Mouse (Mus musculus) adrenal gland, adult 2 months (tissue): ENCODE measurements around the gene Rhbdf2. TPM values are rescaled to one million over a fixed set of nuclear protein-coding genes. Genes with fewer than 3 reads are reported as not detected.
A peak's percentile ranks its signal among the peaks of the same experiment; 100 is the strongest.

Source experiments
- DNase-seq: peaks from one replicate; pipeline ENCODE4 v3.0.0; 2021
- polyA plus RNA-seq: library from polyadenylated mRNA; depleted of rRNA; stranded (reverse); fragments of >200 nt; gene quantifications from 2 replicates; pipeline ENCODE4 v1.2.3, GENCODE M21; 2012
- total RNA-seq, 2 experiments: library from RNA; stranded (reverse); gene quantifications; 2 replicates each; pipeline ENCODE4 v1.2.3; 2021

Gene Rhbdf2
- total and polyA plus RNA-seq, 3 experiments = 8.2 to 56.8 (median 22.7) TPM

GRCm38 (mm10) chr11:116589020-116589531 is 37.7 kb downstream of the Rhbdf2 start:
- DNase-seq = no peak

GRCm38 (mm10) chr11:116586801-116587631 is 39.8 kb downstream of the Rhbdf2 start:
- DNase-seq = peak; percentile 75

- DNase-seq = no peak
These were observed 40.5 kb downstream of the Rhbdf2 start, which contains the start of gene Aanat for GRCm38 (mm10) chr11:116586310-116586709. TSS of gene Aanat (plus strand) at chr11:116586432.

GRCm38 (mm10) chr11:116585682-116586081 is 41.1 kb downstream of the Rhbdf2 start:
- DNase-seq = no peak

GRCm38 (mm10) chr11:116581376-116581814 is 45.4 kb downstream of the Rhbdf2 start, which contains the start of gene Ube2o:
TSS of gene Ube2o (minus strand) at chr11:116581447.
- DNase-seq = peak; percentile 92

- DNase-seq = peak; percentile 81
These were observed 46.0 kb downstream of the Rhbdf2 start for GRCm38 (mm10) chr11:116580711-116581375.

GRCm38 (mm10) chr11:116580031-116580652 is 46.7 kb downstream of the Rhbdf2 start:
- no peak for DNase-seq

GRCm38 (mm10) chr11:116579280-116579679 is 47.5 kb downstream of the Rhbdf2 start:
- DNase-seq = no peak

GRCm38 (mm10) chr11:116575396-116575795 is 51.4 kb downstream of the Rhbdf2 start:
- DNase-seq = peak; percentile 77

- DNase-seq = no peak
These were observed 51.8 kb downstream of the Rhbdf2 start for GRCm38 (mm10) chr11:116574982-116575381.

- DNase-seq = peak; percentile 47
These were observed 52.3 kb downstream of the Rhbdf2 start for GRCm38 (mm10) chr11:116574486-116574885.

GRCm38 (mm10) chr11:116572756-116573543 is 53.9 kb downstream of the Rhbdf2 start:
- DNase-seq = peak; percentile 60

GRCm38 (mm10) chr11:116571767-116572679 is 54.8 kb downstream of the Rhbdf2 start:
- peak; percentile 89 for DNase-seq

GRCm38 (mm10) chr11:116570821-116571220 is 56.0 kb downstream of the Rhbdf2 start:
- DNase-seq = no peak

- no peak for DNase-seq
These were observed 59.3 kb downstream of the Rhbdf2 start for GRCm38 (mm10) chr11:116567531-116567930.

- no peak for DNase-seq
These were observed 61.4 kb downstream of the Rhbdf2 start for GRCm38 (mm10) chr11:116565283-116566041.

GRCm38 (mm10) chr11:116556308-116556707 is 70.5 kb downstream of the Rhbdf2 start:
- DNase-seq = no peak

GRCm38 (mm10) chr11:116555572-116555971 is 71.2 kb downstream of the Rhbdf2 start:
- DNase-seq = no peak

GRCm38 (mm10) chr11:116554171-116554878 is 72.5 kb downstream of the Rhbdf2 start:
- DNase-seq = peak; percentile 31
